Mouse (Mus musculus): ENCODE measurements around the gene Exosc3.
A peak's percentile ranks its signal among the peaks of the same experiment; 100 is the strongest.

Exosc3 gene

GRCm38 (mm10) chr4:45279981-45280548 is 62.5 kb downstream of the Exosc3 start:
- peak; percentile 32 for DNase-seq

- no peak for DNase-seq
Measured at GRCm38 (mm10) chr4:45279292-45279691, 63.2 kb downstream of the Exosc3 start.

- DNase-seq = no peak
Measured at GRCm38 (mm10) chr4:45275770-45276169, 66.8 kb downstream of the Exosc3 start.

- no peak for DNase-seq
Measured at GRCm38 (mm10) chr4:45271041-45271452, 71.5 kb downstream of the Exosc3 start.

- no peak for DNase-seq
Measured at GRCm38 (mm10) chr4:45267883-45268282, 74.6 kb downstream of the Exosc3 start.

All from cerebellum, adult 11-12 months (tissue).